ENCODE assay signal across 15 mouse cellular contexts in the genomic region with DNA sequence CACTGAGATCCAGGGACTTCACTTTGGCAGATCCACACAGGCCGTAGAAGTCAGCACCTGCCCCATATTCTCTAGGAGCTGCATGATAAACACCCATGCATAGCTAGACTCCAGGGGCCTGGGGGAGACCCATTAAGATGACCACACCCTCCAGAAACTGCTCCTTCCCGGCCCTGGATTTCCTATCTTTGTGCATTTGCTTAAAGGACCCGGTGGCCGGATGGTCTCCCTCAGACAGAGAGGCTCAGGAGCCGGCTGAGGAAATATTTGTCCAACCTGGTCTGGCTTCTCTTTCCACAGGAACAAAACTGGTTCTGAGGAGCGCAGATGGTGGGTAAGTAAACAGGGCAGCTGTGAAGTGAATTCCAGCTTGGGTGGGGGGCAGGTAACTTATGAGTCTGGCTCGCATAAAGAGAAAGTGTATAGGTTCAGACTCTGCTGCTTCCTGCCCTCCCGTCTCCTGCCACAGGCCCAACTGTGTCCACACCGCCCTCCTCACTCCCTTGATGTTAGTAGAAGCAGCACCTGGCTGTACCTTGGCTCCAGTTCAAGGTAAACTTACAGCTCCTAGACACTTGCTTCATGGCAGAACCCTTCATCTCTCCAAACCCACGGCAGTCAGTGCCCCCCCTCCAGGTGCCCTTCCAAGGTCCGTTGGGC. TPM values are rescaled to one million over a fixed set of nuclear protein-coding genes. Genes with fewer than 3 reads are reported as not detected.
A peak's percentile ranks its signal among the peaks of the same experiment; 100 is the strongest.
DNase-seq lines count a peak whose midpoint lies in the region; ATAC-seq lines count a peak whose summit lies in the region.
"Had no signal": no experiment of that assay in that cellular context is flagged by ENCODE, and none has a peak within 500 bp of the region (broad histone marks: within the 10 kb centered on the region; RNA-seq: fewer than 3 reads in every experiment).

No protein-coding gene starts in this region.

- no peaks in the 10 kb centered on the region for H3K9me3 ChIP-seq in forebrain, embryonic 11.5 days (ENCODE audit: control insufficient read depth, low read length)
- H3K9me3 ChIP-seq in forebrain, embryonic 13.5 days (replicated peaks) = no peaks in the 10 kb centered on the region
- H3K9me3 ChIP-seq in lung, embryonic 15.5 days = no peaks in the 10 kb centered on the region
- H3K9me3 ChIP-seq in stomach, embryonic 16.5 days (replicated peaks; ENCODE audit: control insufficient read depth, low read length) = no peaks in the 10 kb centered on the region
- H3K9me3 ChIP-seq: liver, embryonic 13.5 days had no signal

- no peak for ATAC-seq in forebrain, embryonic 11.5 days (replicated peaks; ENCODE audit: low FRiP score)
- no peak for ATAC-seq in forebrain, embryonic 13.5 days
- peak; percentile 95 for ATAC-seq in lung, embryonic 15.5 days (ENCODE audit: borderline replicate concordance, extremely low read depth, low FRiP score, low TSS enrichment)
- peak; percentile 94 for ATAC-seq in stomach, embryonic 16.5 days (ENCODE audit: insufficient read depth, low FRiP score)
- ATAC-seq: hindbrain, postnatal 0 days; Patski had no signal

- H3K4me2 ChIP-seq in forebrain, embryonic 11.5 days (ENCODE audit: low read depth, low read length, severe bottlenecking) = no peak overlapping the region
- no peak overlapping the region for H3K4me2 ChIP-seq in forebrain, embryonic 13.5 days
- no peak overlapping the region for H3K4me2 ChIP-seq in lung, embryonic 15.5 days
- H3K4me2 ChIP-seq in stomach, embryonic 16.5 days (ENCODE audit: low read depth, low read length) = no peak overlapping the region
- H3K4me2 ChIP-seq: liver, embryonic 13.5 days had no signal

- H3K4me3 ChIP-seq in forebrain, embryonic 11.5 days (ENCODE audit: low read depth, low read length) = no peak overlapping the region
- no peak overlapping the region for H3K4me3 ChIP-seq in forebrain, embryonic 13.5 days
- H3K4me3 ChIP-seq in lung, embryonic 15.5 days = no peak overlapping the region
- no peak overlapping the region for H3K4me3 ChIP-seq in stomach, embryonic 16.5 days (replicated peaks; ENCODE audit: low read length)
- H3K4me3 ChIP-seq: layer of hippocampus, adult 2 months; liver, embryonic 13.5 days had no signal

- no peaks in the 10 kb centered on the region for H3K27me3 ChIP-seq in forebrain, embryonic 11.5 days (ENCODE audit: control insufficient read depth, insufficient read depth, low read length)
- H3K27me3 ChIP-seq in forebrain, embryonic 13.5 days = no peaks in the 10 kb centered on the region
- no peaks in the 10 kb centered on the region for H3K27me3 ChIP-seq in lung, embryonic 15.5 days
- no peaks in the 10 kb centered on the region for H3K27me3 ChIP-seq in stomach, embryonic 16.5 days (ENCODE audit: control insufficient read depth, insufficient read depth, low read length)
- H3K27me3 ChIP-seq: liver, embryonic 13.5 days; Patski had no signal

- no peak overlapping the region for H3K27ac ChIP-seq in forebrain, embryonic 11.5 days (ENCODE audit: low read depth, low read length)
- no peak overlapping the region for H3K27ac ChIP-seq in forebrain, embryonic 13.5 days
- H3K27ac ChIP-seq in lung, embryonic 15.5 days = peak overlapping the region; percentile 91
- H3K27ac ChIP-seq in stomach, embryonic 16.5 days (ENCODE audit: low read length) = peak overlapping the region; percentile 79
- H3K27ac ChIP-seq: hindbrain, postnatal 0 days; layer of hippocampus, adult 2 months; liver, embryonic 13.5 days had no signal

- no peaks in the 10 kb centered on the region for H3K4me1 ChIP-seq in forebrain, embryonic 11.5 days (replicated peaks; ENCODE audit: control insufficient read depth, insufficient read depth, low read length)
- H3K4me1 ChIP-seq in forebrain, embryonic 13.5 days = no peaks in the 10 kb centered on the region
- H3K4me1 ChIP-seq in lung, embryonic 15.5 days = peaks cover 18% of the 10 kb centered on the region; the same call in 1 of the 2 replicates
- peaks cover 4% of the 10 kb centered on the region; the same call in 1 of the 2 replicates for H3K4me1 ChIP-seq in stomach, embryonic 16.5 days (ENCODE audit: control insufficient read depth, insufficient read depth, low read length)
- H3K4me1 ChIP-seq: liver, embryonic 13.5 days had no signal

- peak; percentile 29 for DNase-seq in forebrain, embryonic 11.5 days (ENCODE audit: low spot score)
- peak; percentile 37 for DNase-seq in urinary bladder, postnatal 14 days (ENCODE audit: low spot score)
- no peak for DNase-seq in urinary bladder, postnatal 4 days (ENCODE audit: low spot score in 2 of 2)
- no peak for DNase-seq in cerebellum, postnatal 4 days (ENCODE audit: low spot score in 2 of 2)
- DNase-seq in right cerebral cortex, postnatal 4 days = no peak
- DNase-seq: cerebellum, adult 2 months; heart, adult 11 months; liver, embryonic 13.5 days; thymus, adult 2 months had no signal

- WGBS in forebrain, embryonic 11.5 days = 91% methylated on average over 11 of the region's 11 CpGs
- 92% methylated on average over 11 of the region's 11 CpGs for WGBS in forebrain, embryonic 13.5 days
- 47% methylated on average over 11 of the region's 11 CpGs for WGBS in lung, embryonic 15.5 days
- WGBS in stomach, embryonic 16.5 days = 48% methylated on average over 11 of the region's 11 CpGs

- H3K9ac ChIP-seq in forebrain, embryonic 11.5 days (ENCODE audit: low read length) = no peak overlapping the region
- H3K9ac ChIP-seq in forebrain, embryonic 13.5 days = no peak overlapping the region
- H3K9ac ChIP-seq in lung, embryonic 15.5 days = no peak overlapping the region
- H3K9ac ChIP-seq in stomach, embryonic 16.5 days (ENCODE audit: low read length) = 0 out of 2 replicates have a peak overlapping the region, but pooled peaks have one; percentile 2
- H3K9ac ChIP-seq: liver, embryonic 13.5 days had no signal

- H3K36me3 ChIP-seq in forebrain, embryonic 11.5 days (ENCODE audit: control insufficient read depth, insufficient read depth, low read length) = no peaks in the 10 kb centered on the region
- H3K36me3 ChIP-seq in forebrain, embryonic 13.5 days (ENCODE audit: poor library complexity, severe bottlenecking) = no peaks in the 10 kb centered on the region
- no peaks in the 10 kb centered on the region for H3K36me3 ChIP-seq in lung, embryonic 15.5 days
- H3K36me3 ChIP-seq in stomach, embryonic 16.5 days (ENCODE audit: control insufficient read depth, insufficient read depth, low read length) = no peaks in the 10 kb centered on the region
- H3K36me3 ChIP-seq: liver, embryonic 13.5 days had no signal

RNA-seq across cellular contexts. Expression of a gene that starts 30.8 kb away (rescaled TPM):
- 2.2 and 3.6 TPM in 2 replicates for polyA plus RNA-seq in forebrain, embryonic 11.5 days (2014; fragmentation: Nextera tagmentation; extraction: Ambion mirVana)
- 1.2 and 1.6 TPM in 2 replicates for polyA plus RNA-seq in forebrain, embryonic 13.5 days (2015; fragmentation: Nextera tagmentation; extraction: Ambion mirVana)
- 193 and 195 TPM in 2 replicates for polyA plus RNA-seq in lung, embryonic 15.5 days (2015; fragmentation: Nextera tagmentation; extraction: Ambion mirVana)
- polyA plus RNA-seq in stomach, embryonic 16.5 days (2015; fragmentation: Nextera tagmentation; extraction: Ambion mirVana) = 12.3 and 13.1 TPM in 2 replicates

Comparison
In these comparisons a context has a peak if more than half of its experiments do, and no peak if none do; other contexts are left out.
1. DNase-seq: peak in forebrain, embryonic 11.5 days (single experiment) and urinary bladder, postnatal 14 days (single experiment); none in urinary bladder, postnatal 4 days (0 of 2), cerebellum, postnatal 4 days (0 of 2) and right cerebral cortex, postnatal 4 days (single experiment).
2. ATAC-seq: peak in lung, embryonic 15.5 days (single experiment) and stomach, embryonic 16.5 days (single experiment); none in forebrain, embryonic 11.5 days (single experiment) and forebrain, embryonic 13.5 days (single experiment).
3. H3K27ac ChIP-seq: peak in lung, embryonic 15.5 days (single experiment) and stomach, embryonic 16.5 days (single experiment); none in forebrain, embryonic 11.5 days (single experiment) and forebrain, embryonic 13.5 days (single experiment).
4. RNA of a gene that starts 30.8 kb away (polyA plus RNA-seq): 193 to 195 TPM in lung, embryonic 15.5 days; 12.3 to 13.1 TPM in stomach, embryonic 16.5 days, 2.2 to 3.6 TPM in forebrain, embryonic 11.5 days and 1.2 to 1.6 TPM in forebrain, embryonic 13.5 days; every median in the first group is over 10 times any median in the second.